Mouse (Mus musculus) adipose tissue, adult 10 weeks (tissue): Measurements from ENCODE around the gene Scn10a. TPM values are rescaled to one million over a fixed set of nuclear protein-coding genes. Genes with fewer than 3 reads are reported as not detected.

Source experiments
- polyA plus RNA-seq: library from polyadenylated mRNA; stranded (reverse); fragments of 350-450 nt; fragmentation: Illumina TruSeq; extraction: RNeasy Lipid Tissue Mini Kit (QIAGEN cat#74804); gene quantifications from one replicate; pipeline ENCODE4 v1.2.3, GENCODE M21; 2014; ENCODE audit warnings: low read depth, low replicate concordance

Gene Scn10a
- polyA plus RNA-seq = not detected

GRCm38 (mm10) chr9:119719222-119719621 is at the start of gene Scn10a:
Scn10a (minus strand) TSS chr9:119719322.

GRCm38 (mm10) chr9:119578636-119579438 is 140.3 kb downstream of the Scn10a start, which contains the start of gene Scn5a:
Scn5a (minus strand) TSS chr9:119579016.

Other genes starting within 250 kb of the Scn10a start
- gene Scn5a, start 140.3 kb downstream of the Scn10a start, polyA plus RNA-seq = 0.36 TPM
- not detected for gene Scn11a, start 106.1 kb upstream of the Scn10a start, polyA plus RNA-seq
- 36.3 TPM for gene Wdr48, start 175.6 kb upstream of the Scn10a start, polyA plus RNA-seq
- 33.6 TPM for gene Gorasp1, start 218.2 kb upstream of the Scn10a start, polyA plus RNA-seq
- 6.3 TPM for gene Ttc21a, start 218.3 kb upstream of the Scn10a start, polyA plus RNA-seq